Mouse (Mus musculus): ENCODE measurements at regions not wholly inside any gene's neighbourhood (a gene's known extent, or its start where the extent isn't known, plus 50 kb on each side); places are given as distances from the start of the nearest gene placed in this dataset.

- no peak for ATAC-seq (replicated peaks in 1 of 2; ENCODE audit: insufficient read depth in 1 of 2, low FRiP score in 2 of 2, low TSS enrichment in 1 of 2, low read depth in 1 of 2, poor library complexity in 2 of 2, severe bottlenecking in 2 of 2)
These were observed 271.2 kb upstream of the Arrdc3 start for GRCm38 (mm10) chr13:80611937-80612336.

GRCm38 (mm10) chr13:80613167-80613883, 269.9 kb upstream of the Arrdc3 start:
- ATAC-seq (replicated peaks in 1 of 2; ENCODE audit: insufficient read depth in 1 of 2, low FRiP score in 2 of 2, low TSS enrichment in 1 of 2, low read depth in 1 of 2, poor library complexity in 2 of 2, severe bottlenecking in 2 of 2): no peak

GRCm38 (mm10) chr13:80613884-80614247, 269.3 kb upstream of the Arrdc3 start:
- no peak for ATAC-seq (replicated peaks in 1 of 2; ENCODE audit: insufficient read depth in 1 of 2, low FRiP score in 2 of 2, low TSS enrichment in 1 of 2, low read depth in 1 of 2, poor library complexity in 2 of 2, severe bottlenecking in 2 of 2)

GRCm38 (mm10) chr13:80614971-80615370, 268.2 kb upstream of the Arrdc3 start:
- ATAC-seq (replicated peaks in 1 of 2; ENCODE audit: insufficient read depth in 1 of 2, low FRiP score in 2 of 2, low TSS enrichment in 1 of 2, low read depth in 1 of 2, poor library complexity in 2 of 2, severe bottlenecking in 2 of 2): no peak

GRCm38 (mm10) chr13:80623005-80623404, 260.2 kb upstream of the Arrdc3 start:
- ATAC-seq (replicated peaks in 1 of 2; ENCODE audit: insufficient read depth in 1 of 2, low FRiP score in 2 of 2, low TSS enrichment in 1 of 2, low read depth in 1 of 2, poor library complexity in 2 of 2, severe bottlenecking in 2 of 2): no peak

- no peak for ATAC-seq (replicated peaks in 1 of 2; ENCODE audit: insufficient read depth in 1 of 2, low FRiP score in 2 of 2, low TSS enrichment in 1 of 2, low read depth in 1 of 2, poor library complexity in 2 of 2, severe bottlenecking in 2 of 2)
These were observed 241.8 kb upstream of the Arrdc3 start for GRCm38 (mm10) chr13:80641334-80641733.

GRCm38 (mm10) chr13:80647578-80647977, 235.6 kb upstream of the Arrdc3 start:
- ATAC-seq (replicated peaks in 1 of 2; ENCODE audit: insufficient read depth in 1 of 2, low FRiP score in 2 of 2, low TSS enrichment in 1 of 2, low read depth in 1 of 2, poor library complexity in 2 of 2, severe bottlenecking in 2 of 2): no peak

GRCm38 (mm10) chr13:80652967-80653539, 230.1 kb upstream of the Arrdc3 start:
- ATAC-seq (replicated peaks in 1 of 2; ENCODE audit: insufficient read depth in 1 of 2, low FRiP score in 2 of 2, low TSS enrichment in 1 of 2, low read depth in 1 of 2, poor library complexity in 2 of 2, severe bottlenecking in 2 of 2): no peak

- ATAC-seq (replicated peaks in 1 of 2; ENCODE audit: insufficient read depth in 1 of 2, low FRiP score in 2 of 2, low TSS enrichment in 1 of 2, low read depth in 1 of 2, poor library complexity in 2 of 2, severe bottlenecking in 2 of 2): no peak
These were observed 216.9 kb upstream of the Arrdc3 start for GRCm38 (mm10) chr13:80666186-80666713.

- no peak for ATAC-seq (replicated peaks in 1 of 2; ENCODE audit: insufficient read depth in 1 of 2, low FRiP score in 2 of 2, low TSS enrichment in 1 of 2, low read depth in 1 of 2, poor library complexity in 2 of 2, severe bottlenecking in 2 of 2)
These were observed 193.3 kb upstream of the Arrdc3 start for GRCm38 (mm10) chr13:80689871-80690270.

GRCm38 (mm10) chr13:80690654-80691386, 192.4 kb upstream of the Arrdc3 start:
- no peak for ATAC-seq (replicated peaks in 1 of 2; ENCODE audit: insufficient read depth in 1 of 2, low FRiP score in 2 of 2, low TSS enrichment in 1 of 2, low read depth in 1 of 2, poor library complexity in 2 of 2, severe bottlenecking in 2 of 2)

- no peak for ATAC-seq (replicated peaks in 1 of 2; ENCODE audit: insufficient read depth in 1 of 2, low FRiP score in 2 of 2, low TSS enrichment in 1 of 2, low read depth in 1 of 2, poor library complexity in 2 of 2, severe bottlenecking in 2 of 2)
These were observed 187.5 kb upstream of the Arrdc3 start for GRCm38 (mm10) chr13:80695549-80696150.

- no peak for ATAC-seq (replicated peaks in 1 of 2; ENCODE audit: insufficient read depth in 1 of 2, low FRiP score in 2 of 2, low TSS enrichment in 1 of 2, low read depth in 1 of 2, poor library complexity in 2 of 2, severe bottlenecking in 2 of 2)
These were observed 173.5 kb upstream of the Arrdc3 start for GRCm38 (mm10) chr13:80709531-80710306.

- ATAC-seq (replicated peaks in 1 of 2; ENCODE audit: insufficient read depth in 1 of 2, low FRiP score in 2 of 2, low TSS enrichment in 1 of 2, low read depth in 1 of 2, poor library complexity in 2 of 2, severe bottlenecking in 2 of 2): no peak
These were observed 163.9 kb upstream of the Arrdc3 start for GRCm38 (mm10) chr13:80719313-80719712.

GRCm38 (mm10) chr13:80723215-80724006, 159.8 kb upstream of the Arrdc3 start:
- no peak for ATAC-seq (replicated peaks in 1 of 2; ENCODE audit: insufficient read depth in 1 of 2, low FRiP score in 2 of 2, low TSS enrichment in 1 of 2, low read depth in 1 of 2, poor library complexity in 2 of 2, severe bottlenecking in 2 of 2)

GRCm38 (mm10) chr13:80729202-80729601, 154.0 kb upstream of the Arrdc3 start:
- ATAC-seq (replicated peaks in 1 of 2; ENCODE audit: insufficient read depth in 1 of 2, low FRiP score in 2 of 2, low TSS enrichment in 1 of 2, low read depth in 1 of 2, poor library complexity in 2 of 2, severe bottlenecking in 2 of 2): peak; percentile 27 to 48; a peak in 3 of 4 replicates

- no peak for ATAC-seq (replicated peaks in 1 of 2; ENCODE audit: insufficient read depth in 1 of 2, low FRiP score in 2 of 2, low TSS enrichment in 1 of 2, low read depth in 1 of 2, poor library complexity in 2 of 2, severe bottlenecking in 2 of 2)
These were observed 137.2 kb upstream of the Arrdc3 start for GRCm38 (mm10) chr13:80745991-80746390.

Data from hematopoietic stem cell, adult 5-6 weeks (primary cell).